Mouse (Mus musculus) lung, embryonic 15.5 days (tissue): ENCODE measurements at regions not wholly inside any gene's neighbourhood (a gene's known extent, or its start where the extent isn't known, plus 50 kb on each side); places are given as distances from the start of the nearest gene placed in this dataset.

ENCODE experiments used
- ATAC-seq: fragments of 200-750 bp; cut with Nextera tagmentation; 2 replicates; pipeline ENCODE4 v1.8.0; 2017; ENCODE audit warnings: moderate number of reproducible peaks, borderline replicate concordance; ENCODE audit not compliant: low FRiP score, low TSS enrichment; ENCODE audit errors: extremely low read depth
- H3K27ac ChIP-seq: fragments of 300-500 bp; sonication (generic); 2 replicates; pipeline ENCODE4 v1.5.1; 2015; ENCODE audit warnings: moderate library complexity, mild to moderate bottlenecking, inconsistent platforms
- H3K27me3 ChIP-seq: fragments of 300-500 bp; sonication (generic); 2 replicates; pipeline ENCODE4 v1.6.1; 2015; ENCODE audit warnings: inconsistent platforms
- H3K36me3 ChIP-seq: fragments of 300-500 bp; sonication (generic); 2 replicates; pipeline ENCODE4 v1.6.1; 2015; ENCODE audit warnings: inconsistent platforms
- H3K4me1 ChIP-seq: fragments of 300-500 bp; sonication (generic); 2 replicates; pipeline ENCODE4 v1.6.1; 2015; ENCODE audit warnings: inconsistent platforms
- H3K4me2 ChIP-seq: fragments of 300-500 bp; sonication (generic); 2 replicates; pipeline ENCODE4 v1.6.1; 2015; ENCODE audit warnings: inconsistent platforms, mild to moderate bottlenecking, moderate library complexity
- H3K4me3 ChIP-seq: fragments of 300-500 bp; sonication (generic); 2 replicates; pipeline ENCODE4 v1.5.1; 2015; ENCODE audit warnings: mild to moderate bottlenecking, inconsistent platforms
- H3K9ac ChIP-seq: fragments of 300-500 bp; sonication (generic); 2 replicates; pipeline ENCODE4 v1.6.1; 2015; ENCODE audit warnings: inconsistent platforms
- H3K9me3 ChIP-seq: fragments of 300-500 bp; sonication (generic); 2 replicates; pipeline ENCODE4 v1.6.1; 2016; ENCODE audit warnings: inconsistent platforms
- WGBS: fragments of 180-500 bp; shearing (Covaris S2); methylation state at CpG from one replicate; pipeline ENCODE4 v1.1.7; 2015; 5-methylcytosine and 5-hydroxymethylcytosine counted together

- Histone ChIP-seq H3K9ac (no peak overlapping the region), H3K27ac (no peak overlapping the region), H3K4me1 (no peaks in the 10 kb centered on the region), H3K4me3 (no peak overlapping the region), H3K27me3 (no peaks in the 10 kb centered on the region), H3K4me2 (no peak overlapping the region), H3K9me3 (no peaks in the 10 kb centered on the region), H3K36me3 (no peaks in the 10 kb centered on the region)
- WGBS, result 58% methylated on average over 3 of the region's 3 CpGs
- ATAC-seq, result no peak
These were observed 672.4 kb upstream of the Tbl1xr1 start for GRCm38 (mm10) chr3:21404058-21404457.

- ATAC-seq, result no peak
- Histone ChIP-seq H3K4me2 (no peak overlapping the region), H3K9me3 (no peaks in the 10 kb centered on the region), H3K27me3 (no peaks in the 10 kb centered on the region), H3K4me1 (no peaks in the 10 kb centered on the region), H3K4me3 (no peak overlapping the region), H3K27ac (no peak overlapping the region), H3K36me3 (no peaks in the 10 kb centered on the region), H3K9ac (no peak overlapping the region)
- 73% methylated on average over 5 of the region's 5 CpGs for WGBS
These were observed 669.4 kb upstream of the Tbl1xr1 start for GRCm38 (mm10) chr3:21407077-21407476.

GRCm38 (mm10) chr3:21412010-21412409, 664.4 kb upstream of the Tbl1xr1 start:
- no peaks in the 10 kb centered on the region for H3K27me3 ChIP-seq
- no peak for ATAC-seq
- no peak overlapping the region for H3K27ac ChIP-seq
- H3K9ac ChIP-seq, result no peak overlapping the region
- no peaks in the 10 kb centered on the region for H3K9me3 ChIP-seq
- 86% methylated on average over 2 of the region's 2 CpGs for WGBS
- H3K36me3 ChIP-seq, result no peaks in the 10 kb centered on the region
- H3K4me3 ChIP-seq, result no peak overlapping the region
- H3K4me1 ChIP-seq, result no peaks in the 10 kb centered on the region
- H3K4me2 ChIP-seq, result no peak overlapping the region

GRCm38 (mm10) chr3:21423139-21423538, 653.3 kb upstream of the Tbl1xr1 start:
- WGBS, result 68% methylated on average over 5 of the region's 5 CpGs
- Histone ChIP-seq H3K27ac (no peak overlapping the region), H3K4me1 (peaks cover 17% of the 10 kb centered on the region; the same call in 1 of the 2 replicates), H3K4me3 (no peak overlapping the region), H3K9ac (no peak overlapping the region), H3K36me3 (no peaks in the 10 kb centered on the region), H3K4me2 (no peak overlapping the region), H3K9me3 (no peaks in the 10 kb centered on the region), H3K27me3 (no peaks in the 10 kb centered on the region)
- no peak for ATAC-seq

GRCm38 (mm10) chr3:21426538-21426937, 649.9 kb upstream of the Tbl1xr1 start:
- Histone ChIP-seq H3K4me3 (no peak overlapping the region), H3K9ac (no peak overlapping the region), H3K4me2 (no peak overlapping the region), H3K27me3 (no peaks in the 10 kb centered on the region), H3K4me1 (peaks cover 17% of the 10 kb centered on the region; the same call in 1 of the 2 replicates), H3K9me3 (no peaks in the 10 kb centered on the region), H3K27ac (no peak overlapping the region), H3K36me3 (no peaks in the 10 kb centered on the region)
- ATAC-seq, result peak; percentile 49; the same call in 1 of the 2 replicates
- WGBS, result 57% methylated on average over 6 of the region's 6 CpGs

GRCm38 (mm10) chr3:21427408-21428031, 648.9 kb upstream of the Tbl1xr1 start:
- no peak for ATAC-seq
- Histone ChIP-seq H3K4me1 (peaks cover 17% of the 10 kb centered on the region; the same call in 1 of the 2 replicates), H3K27ac (peak overlapping the region; percentile 8; the same call in 1 of the 2 replicates), H3K27me3 (no peaks in the 10 kb centered on the region), H3K9me3 (no peaks in the 10 kb centered on the region), H3K4me3 (no peak overlapping the region), H3K9ac (no peak overlapping the region), H3K36me3 (no peaks in the 10 kb centered on the region), H3K4me2 (no peak overlapping the region)
- WGBS, result 38% methylated on average over 6 of the region's 6 CpGs

- Histone ChIP-seq H3K4me1 (peaks cover 17% of the 10 kb centered on the region; the same call in 1 of the 2 replicates), H3K4me2 (no peak overlapping the region), H3K36me3 (no peaks in the 10 kb centered on the region), H3K9me3 (no peaks in the 10 kb centered on the region), H3K9ac (no peak overlapping the region), H3K27me3 (no peaks in the 10 kb centered on the region), H3K27ac (peak overlapping the region; percentile 8; the same call in 1 of the 2 replicates), H3K4me3 (no peak overlapping the region)
- WGBS, result 19% methylated on average over 2 of the region's 2 CpGs
- no peak for ATAC-seq
These were observed 648.3 kb upstream of the Tbl1xr1 start for GRCm38 (mm10) chr3:21428120-21428519.

GRCm38 (mm10) chr3:21464245-21464644, 612.2 kb upstream of the Tbl1xr1 start:
- H3K9ac ChIP-seq, result no peak overlapping the region
- H3K4me1 ChIP-seq, result peaks cover 6% of the 10 kb centered on the region; the same call in 1 of the 2 replicates
- no peak overlapping the region for H3K4me2 ChIP-seq
- H3K27ac ChIP-seq, result no peak overlapping the region
- no peaks in the 10 kb centered on the region for H3K27me3 ChIP-seq
- H3K9me3 ChIP-seq, result no peaks in the 10 kb centered on the region
- no peaks in the 10 kb centered on the region for H3K36me3 ChIP-seq
- 40% methylated on average over 4 of the region's 4 CpGs for WGBS
- peak; percentile 85 for ATAC-seq
- no peak overlapping the region for H3K4me3 ChIP-seq

GRCm38 (mm10) chr3:21466113-21466645, 610.3 kb upstream of the Tbl1xr1 start:
- H3K4me1 ChIP-seq, result peaks cover 6% of the 10 kb centered on the region; the same call in 1 of the 2 replicates
- no peaks in the 10 kb centered on the region for H3K9me3 ChIP-seq
- no peaks in the 10 kb centered on the region for H3K27me3 ChIP-seq
- ATAC-seq, result no peak
- H3K4me3 ChIP-seq, result no peak overlapping the region
- H3K4me2 ChIP-seq, result no peak overlapping the region
- 32% methylated on average over 7 of the region's 7 CpGs for WGBS
- H3K36me3 ChIP-seq, result no peaks in the 10 kb centered on the region
- no peak overlapping the region for H3K9ac ChIP-seq
- no peak overlapping the region for H3K27ac ChIP-seq

- H3K27me3 ChIP-seq, result no peaks in the 10 kb centered on the region
- no peaks in the 10 kb centered on the region for H3K36me3 ChIP-seq
- no peaks in the 10 kb centered on the region for H3K9me3 ChIP-seq
- H3K9ac ChIP-seq, result no peak overlapping the region
- no peak overlapping the region for H3K27ac ChIP-seq
- WGBS, result 66% methylated on average over 4 of the region's 4 CpGs
- no peak for ATAC-seq
- peaks cover 9% of the 10 kb centered on the region for H3K4me1 ChIP-seq
- no peak overlapping the region for H3K4me2 ChIP-seq
- no peak overlapping the region for H3K4me3 ChIP-seq
These were observed 599.1 kb upstream of the Tbl1xr1 start for GRCm38 (mm10) chr3:21477366-21477765.

GRCm38 (mm10) chr3:21479021-21479795, 597.2 kb upstream of the Tbl1xr1 start:
- Histone ChIP-seq H3K27ac (peak overlapping the region; percentile 72), H3K9ac (no peak overlapping the region), H3K36me3 (no peaks in the 10 kb centered on the region), H3K4me1 (peaks cover 9% of the 10 kb centered on the region), H3K4me3 (no peak overlapping the region), H3K27me3 (no peaks in the 10 kb centered on the region), H3K9me3 (no peaks in the 10 kb centered on the region), H3K4me2 (no peak overlapping the region)
- 22% methylated on average over 5 of the region's 5 CpGs for WGBS
- ATAC-seq, result peak; percentile 55

GRCm38 (mm10) chr3:21479846-21480245, 596.6 kb upstream of the Tbl1xr1 start:
- H3K4me2 ChIP-seq, result no peak overlapping the region
- H3K4me1 ChIP-seq, result peaks cover 9% of the 10 kb centered on the region
- no peaks in the 10 kb centered on the region for H3K9me3 ChIP-seq
- no peak overlapping the region for H3K27ac ChIP-seq
- H3K27me3 ChIP-seq, result no peaks in the 10 kb centered on the region
- no peak overlapping the region for H3K4me3 ChIP-seq
- H3K9ac ChIP-seq, result no peak overlapping the region
- no peaks in the 10 kb centered on the region for H3K36me3 ChIP-seq
- no peak for ATAC-seq
